In genomic region chr1:22286807-22287206, GRCm38 (mm10) we compare ENCODE assay signal across 18 mouse cellular contexts.
"Had no signal": no experiment of that assay in that cellular context is flagged by ENCODE, and none has a peak within 500 bp of the region (broad histone marks: within the 10 kb centered on the region; RNA-seq: fewer than 3 reads in every experiment).

No protein-coding gene starts in this region.

- H3K4me2 ChIP-seq: liver, embryonic 15.5 days; lung, embryonic 15.5 days; midbrain, embryonic 12.5 days; neural tube, embryonic 12.5 days; stomach, embryonic 15.5 days had no signal

- H3K4me3 ChIP-seq: liver, embryonic 15.5 days; lung, embryonic 15.5 days; megakaryocyte, embryonic 14.5 days; midbrain, embryonic 12.5 days; neural tube, embryonic 12.5 days; stomach, embryonic 15.5 days had no signal

- H3K9ac ChIP-seq: liver, embryonic 15.5 days; liver, postnatal 0 days; lung, embryonic 15.5 days; midbrain, embryonic 12.5 days; neural tube, embryonic 12.5 days; stomach, embryonic 15.5 days had no signal

- H3K4me1 ChIP-seq: liver, embryonic 15.5 days; lung, embryonic 15.5 days; megakaryocyte, embryonic 14.5 days; midbrain, embryonic 12.5 days; neural tube, embryonic 12.5 days; stomach, embryonic 15.5 days had no signal

- H3K36me3 ChIP-seq: liver, embryonic 15.5 days; lung, embryonic 15.5 days; midbrain, embryonic 12.5 days; neural tube, embryonic 12.5 days; stomach, embryonic 15.5 days had no signal

- DNase-seq: liver, postnatal 0 days; lung, adult 2 months; lung, postnatal 14 days; lung, postnatal 36 days; right cerebral cortex, postnatal 14 days; thymus, adult 2 months; thymus, postnatal 25 days; thymus, postnatal 4 days had no signal

- H3K27me3 ChIP-seq: liver, embryonic 15.5 days; lung, embryonic 15.5 days; megakaryocyte, embryonic 14.5 days; midbrain, embryonic 12.5 days; neural tube, embryonic 12.5 days; stomach, embryonic 15.5 days had no signal

- H3K27ac ChIP-seq: liver, embryonic 15.5 days; lung, embryonic 15.5 days; macrophage; midbrain, embryonic 12.5 days; neural tube, embryonic 12.5 days; stomach, embryonic 15.5 days; stomach, postnatal 0 days had no signal

- ATAC-seq: liver, postnatal 0 days; lung, postnatal 0 days; midbrain, embryonic 16.5 days had no signal

- H3K9me3 ChIP-seq: liver, embryonic 15.5 days; lung, embryonic 15.5 days; megakaryocyte, embryonic 14.5 days; midbrain, embryonic 12.5 days; neural tube, embryonic 12.5 days; stomach, embryonic 15.5 days had no signal
